Mouse (Mus musculus): ENCODE results near the gene Fam20a. TPM values are rescaled to one million over a fixed set of nuclear protein-coding genes. Genes with fewer than 3 reads are reported as not detected.

Gene Fam20a
- total and polyA plus RNA-seq, 3 experiments: 5.8 to 6.3 (median 6.1) TPM

DNA sequence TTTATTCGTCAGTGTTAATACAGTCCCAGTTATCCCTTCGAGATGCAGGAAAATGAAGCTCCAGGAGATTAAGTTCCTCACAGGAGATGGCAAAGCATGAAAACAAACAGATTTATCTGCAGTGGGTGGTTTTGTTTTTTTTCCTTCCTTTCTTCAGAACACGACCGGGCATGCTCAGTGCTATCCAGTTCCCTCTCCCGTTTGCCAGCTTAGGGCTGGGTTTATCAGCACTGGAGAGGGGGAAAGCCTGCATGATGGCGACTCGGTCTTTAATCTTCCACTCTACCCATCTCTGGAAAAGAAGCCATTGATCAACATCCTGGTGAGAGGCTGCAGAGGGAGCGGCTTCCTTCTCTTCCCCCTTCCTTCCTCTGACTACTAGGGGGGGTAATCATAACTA, 72.9 kb downstream of the Fam20a start, which contains the start of gene Prkar1a:
TSS of gene Prkar1a (plus strand) at position 200 of the 400 bp plus-strand sequence.
- Histone ChIP-seq H3K36me3 (ENCODE audit: control insufficient read depth, insufficient read depth, low read length) (peaks cover 12% of the 10 kb centered on the region), H3K4me3 (peak within 1 kb of the TSS; percentile 90), H3K27me3 (ENCODE audit: control insufficient read depth, insufficient read depth, low read length) (no peaks in the 10 kb centered on the region), H3K9ac (ENCODE audit: low read depth, low read length) (peak within 1 kb of the TSS; percentile 36), H3K4me1 (ENCODE audit: control insufficient read depth, insufficient read depth, low read length) (peaks cover 19% of the 10 kb centered on the region), H3K27ac (peak within 1 kb of the TSS; percentile 99), H3K79me2 (replicated peaks; ENCODE audit: control insufficient read depth, insufficient read depth, low read length) (peaks cover 3% of the 10 kb centered on the region)
- TF ChIP-seq CTCF (IDR thresholded peaks at IDR 0.05) (no peak), EP300 (IDR thresholded peaks at IDR 0.05; ENCODE audit: insufficient read depth, low read depth, low read length) (no peak), POLR2A (IDR thresholded peaks at IDR 0.05; ENCODE audit: insufficient read depth, low read depth, low read length) (no peak)
- DNase-seq: no peak
- intact Hi-C loops (cut with DNase I): no loop called here
- 6% methylated on average over 8 of the region's 8 CpGs for WGBS

DNA sequence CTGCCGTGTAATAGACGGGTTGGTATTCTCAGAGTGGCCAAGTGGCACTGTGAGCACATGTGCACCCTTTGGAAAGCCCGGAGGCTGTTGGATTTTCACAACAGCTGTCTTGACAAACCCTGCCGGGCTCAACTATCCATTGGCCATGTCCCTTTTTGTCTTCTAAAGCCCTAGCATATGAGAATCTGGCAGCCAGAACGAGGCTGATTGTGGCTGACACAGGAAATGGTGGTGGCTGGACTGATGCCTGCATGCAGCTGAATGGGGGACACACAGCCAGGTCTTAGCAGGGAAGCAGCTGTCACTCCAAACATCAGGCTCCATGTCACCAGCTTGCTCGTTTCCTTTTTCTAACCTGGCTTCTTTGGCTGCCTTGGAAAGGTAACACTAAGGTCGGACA, 73.6 kb downstream of the Fam20a start:
- 10% methylated on average over 7 of the region's 7 CpGs for WGBS
- peak overlapping the region; percentile 99 for H3K27ac ChIP-seq

DNA sequence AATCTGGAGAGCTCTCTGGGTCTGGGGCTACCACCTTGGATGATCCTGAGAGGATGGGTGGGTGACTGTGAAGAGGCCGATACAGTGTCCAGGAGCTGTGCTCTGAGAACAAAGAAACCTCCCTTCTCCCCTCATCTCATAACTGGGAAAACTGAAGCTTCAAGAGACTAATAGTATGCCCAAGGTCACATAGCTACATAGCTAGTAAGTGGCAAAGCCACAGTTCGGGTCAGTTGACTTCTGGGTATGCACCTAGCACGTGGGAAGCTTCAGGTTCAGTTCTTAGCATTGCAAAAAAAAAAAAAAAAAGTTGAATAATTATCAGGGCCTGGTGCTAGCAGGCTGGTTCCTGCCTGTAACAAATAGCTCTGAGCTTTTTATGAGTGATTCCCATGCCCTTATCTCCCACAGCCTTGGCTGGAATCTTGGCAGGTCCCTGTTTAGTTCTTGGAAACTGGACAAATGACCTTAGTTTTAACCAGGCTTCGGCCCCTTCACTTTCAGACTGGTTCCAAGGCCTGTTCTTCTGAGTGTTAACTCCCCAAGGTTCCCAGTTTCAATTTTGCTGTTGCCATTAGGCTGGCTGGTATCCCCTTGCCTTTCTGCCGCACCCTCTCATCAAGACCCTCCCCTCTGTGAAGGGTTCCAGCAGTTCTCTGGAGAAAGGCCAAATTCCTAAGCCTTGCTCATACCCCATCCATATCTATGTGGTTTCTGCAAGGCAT, 80.4 kb downstream of the Fam20a start:
- Histone ChIP-seq H3K36me3 (ENCODE audit: control insufficient read depth, insufficient read depth, low read length) (peaks cover 6% of the 10 kb centered on the region; the same call in 1 of the 2 replicates), H3K79me2 (replicated peaks; ENCODE audit: control insufficient read depth, insufficient read depth, low read length) (no peaks in the 10 kb centered on the region), H3K27ac (peak overlapping the region; percentile 86), H3K4me1 (ENCODE audit: control insufficient read depth, insufficient read depth, low read length) (peaks cover 11% of the 10 kb centered on the region), H3K4me3 (no peak overlapping the region), H3K27me3 (ENCODE audit: control insufficient read depth, insufficient read depth, low read length) (no peaks in the 10 kb centered on the region), H3K9ac (ENCODE audit: low read depth, low read length) (no peak overlapping the region)
- 34% methylated on average over 5 of the region's 5 CpGs for WGBS
- intact Hi-C loops (cut with DNase I): no loop called here
- DNase-seq: peak; percentile 48 to 77
- no peak for TF ChIP-seq POLR2A (IDR thresholded peaks at IDR 0.05; ENCODE audit: insufficient read depth, low read depth, low read length)
- no peak for TF ChIP-seq CTCF (IDR thresholded peaks at IDR 0.05)
- TF ChIP-seq EP300 (IDR thresholded peaks at IDR 0.05; ENCODE audit: insufficient read depth, low read depth, low read length): no peak

More for the DNA sequence above, 73.6 kb downstream of the Fam20a start:
- TF ChIP-seq POLR2A (IDR thresholded peaks at IDR 0.05; ENCODE audit: insufficient read depth, low read depth, low read length) (no peak), EP300 (IDR thresholded peaks at IDR 0.05; ENCODE audit: insufficient read depth, low read depth, low read length) (0 out of 2 replicates have a peak, but pooled peaks have one; percentile 11)
- intact Hi-C loops (cut with DNase I): no loop called here
- Histone ChIP-seq H3K4me3 (no peak overlapping the region), H3K36me3 (ENCODE audit: control insufficient read depth, insufficient read depth, low read length) (peaks cover 6% of the 10 kb centered on the region), H3K27me3 (ENCODE audit: control insufficient read depth, insufficient read depth, low read length) (no peaks in the 10 kb centered on the region), H3K4me1 (ENCODE audit: control insufficient read depth, insufficient read depth, low read length) (peaks cover 16% of the 10 kb centered on the region), H3K9ac (ENCODE audit: low read depth, low read length) (no peak overlapping the region), H3K79me2 (replicated peaks; ENCODE audit: control insufficient read depth, insufficient read depth, low read length) (peaks cover 3% of the 10 kb centered on the region)
- DNase-seq: peak; percentile 70 to 71

DNA sequence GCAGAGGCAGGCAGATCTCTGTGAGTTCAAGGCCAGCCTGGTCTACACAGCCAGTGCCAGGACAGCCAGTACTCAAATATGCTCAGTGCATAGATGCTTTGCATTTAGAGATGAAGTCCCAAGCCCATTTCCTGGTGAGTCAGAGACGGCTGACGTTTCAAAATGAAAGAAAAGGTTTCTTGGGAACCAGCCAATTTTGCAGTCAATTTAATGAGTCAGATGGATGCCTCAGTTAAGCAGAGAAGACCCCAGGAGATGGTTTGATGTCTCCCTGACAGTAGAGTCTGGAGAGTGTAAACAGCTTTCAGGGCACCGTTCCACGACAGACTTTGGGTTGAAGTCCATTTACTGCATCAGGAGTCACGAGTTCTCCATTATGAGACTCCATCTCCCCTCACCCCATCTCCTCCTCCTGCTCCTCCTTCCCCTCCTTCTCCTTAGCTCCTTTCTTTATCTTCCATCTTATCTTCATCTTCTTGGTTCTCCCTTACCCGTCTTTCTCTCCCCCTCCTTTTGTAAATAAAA, 86.1 kb downstream of the Fam20a start:
- Histone ChIP-seq H3K79me2 (replicated peaks; ENCODE audit: control insufficient read depth, insufficient read depth, low read length) (no peaks in the 10 kb centered on the region), H3K27me3 (ENCODE audit: control insufficient read depth, insufficient read depth, low read length) (no peaks in the 10 kb centered on the region), H3K4me1 (ENCODE audit: control insufficient read depth, insufficient read depth, low read length) (no peaks in the 10 kb centered on the region; the same call in 1 of the 2 replicates), H3K27ac (no peak overlapping the region), H3K36me3 (ENCODE audit: control insufficient read depth, insufficient read depth, low read length) (no peaks in the 10 kb centered on the region), H3K9ac (ENCODE audit: low read depth, low read length) (no peak overlapping the region), H3K4me3 (no peak overlapping the region)
- no peak for DNase-seq
- intact Hi-C loops (cut with DNase I): no loop called here
- WGBS: 63% methylated on average over 6 of the region's 6 CpGs
- TF ChIP-seq CTCF (IDR thresholded peaks at IDR 0.05) (no peak), POLR2A (IDR thresholded peaks at IDR 0.05; ENCODE audit: insufficient read depth, low read depth, low read length) (no peak), EP300 (IDR thresholded peaks at IDR 0.05; ENCODE audit: insufficient read depth, low read depth, low read length) (no peak)

DNA sequence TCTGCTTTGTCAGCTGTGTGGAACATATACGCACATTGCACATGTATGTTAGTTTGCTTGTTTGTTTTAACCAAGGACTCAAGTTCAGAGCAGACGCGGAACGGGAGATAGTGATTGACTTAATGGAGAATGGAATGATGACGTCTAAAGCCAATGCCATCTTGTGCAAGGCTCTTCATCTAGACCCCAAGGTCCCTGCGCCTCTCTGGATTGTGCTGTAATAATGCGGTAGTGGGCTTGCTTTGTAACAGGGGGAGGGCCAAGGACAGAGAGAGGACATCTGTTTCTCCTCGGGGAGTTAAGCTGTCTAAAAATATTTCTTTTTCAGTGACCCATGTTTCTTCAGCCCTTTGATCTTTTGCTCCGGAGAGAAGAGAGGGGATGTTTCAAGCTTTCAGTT, 87.2 kb downstream of the Fam20a start:
- Histone ChIP-seq H3K4me3 (no peak overlapping the region), H3K9ac (ENCODE audit: low read depth, low read length) (no peak overlapping the region), H3K27ac (no peak overlapping the region), H3K36me3 (ENCODE audit: control insufficient read depth, insufficient read depth, low read length) (no peaks in the 10 kb centered on the region), H3K79me2 (replicated peaks; ENCODE audit: control insufficient read depth, insufficient read depth, low read length) (no peaks in the 10 kb centered on the region), H3K4me1 (ENCODE audit: control insufficient read depth, insufficient read depth, low read length) (no peaks in the 10 kb centered on the region), H3K27me3 (ENCODE audit: control insufficient read depth, insufficient read depth, low read length) (no peaks in the 10 kb centered on the region)
- DNase-seq: no peak
- intact Hi-C loops (cut with DNase I): no loop called here
- WGBS: 78% methylated on average over 9 of the region's 9 CpGs
- no peak for TF ChIP-seq EP300 (IDR thresholded peaks at IDR 0.05; ENCODE audit: insufficient read depth, low read depth, low read length)
- TF ChIP-seq POLR2A (IDR thresholded peaks at IDR 0.05; ENCODE audit: insufficient read depth, low read depth, low read length): no peak
- TF ChIP-seq CTCF (IDR thresholded peaks at IDR 0.05): no peak

DNA sequence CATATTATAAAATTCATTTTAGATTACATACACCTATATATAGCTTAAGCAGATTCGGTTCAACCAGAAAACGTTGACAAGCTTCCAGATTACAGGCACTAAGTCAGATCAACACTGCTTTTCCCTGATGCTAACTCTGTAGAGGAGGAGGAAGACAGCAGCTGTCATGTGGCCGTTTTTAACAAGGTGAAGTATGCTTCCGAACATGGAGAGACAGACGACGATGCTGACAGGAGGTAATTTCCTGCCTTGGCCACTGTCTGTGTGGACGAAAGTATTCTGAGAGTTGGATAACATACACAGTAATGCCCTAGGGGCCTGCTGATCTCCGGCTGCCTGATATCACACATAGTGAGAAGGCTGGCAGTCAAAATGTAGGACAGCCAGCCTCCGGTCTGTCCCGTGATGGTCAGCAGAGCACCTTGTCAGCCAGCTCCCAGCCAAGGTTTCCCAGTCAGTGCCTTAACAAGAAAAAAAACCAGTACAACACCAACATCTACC, 93.0 kb downstream of the Fam20a start:
- Histone ChIP-seq H3K79me2 (replicated peaks; ENCODE audit: control insufficient read depth, insufficient read depth, low read length) (no peaks in the 10 kb centered on the region), H3K9ac (ENCODE audit: low read depth, low read length) (no peak overlapping the region), H3K27ac (peak overlapping the region; percentile 77), H3K4me3 (no peak overlapping the region), H3K4me1 (ENCODE audit: control insufficient read depth, insufficient read depth, low read length) (peaks cover under 1% of the 10 kb centered on the region; the same call in 1 of the 2 replicates), H3K36me3 (ENCODE audit: control insufficient read depth, insufficient read depth, low read length) (no peaks in the 10 kb centered on the region), H3K27me3 (ENCODE audit: control insufficient read depth, insufficient read depth, low read length) (no peaks in the 10 kb centered on the region)
- intact Hi-C loops (cut with DNase I): no loop called here
- peak; percentile 54 to 77 for DNase-seq
- WGBS: 9% methylated on average over 10 of the region's 10 CpGs
- TF ChIP-seq EP300 (IDR thresholded peaks at IDR 0.05; ENCODE audit: insufficient read depth, low read depth, low read length): peak; percentile 96
- no peak for TF ChIP-seq POLR2A (IDR thresholded peaks at IDR 0.05; ENCODE audit: insufficient read depth, low read depth, low read length)
